Comparison of ENCODE assay signal across 24 mouse cellular contexts in the genomic region with DNA sequence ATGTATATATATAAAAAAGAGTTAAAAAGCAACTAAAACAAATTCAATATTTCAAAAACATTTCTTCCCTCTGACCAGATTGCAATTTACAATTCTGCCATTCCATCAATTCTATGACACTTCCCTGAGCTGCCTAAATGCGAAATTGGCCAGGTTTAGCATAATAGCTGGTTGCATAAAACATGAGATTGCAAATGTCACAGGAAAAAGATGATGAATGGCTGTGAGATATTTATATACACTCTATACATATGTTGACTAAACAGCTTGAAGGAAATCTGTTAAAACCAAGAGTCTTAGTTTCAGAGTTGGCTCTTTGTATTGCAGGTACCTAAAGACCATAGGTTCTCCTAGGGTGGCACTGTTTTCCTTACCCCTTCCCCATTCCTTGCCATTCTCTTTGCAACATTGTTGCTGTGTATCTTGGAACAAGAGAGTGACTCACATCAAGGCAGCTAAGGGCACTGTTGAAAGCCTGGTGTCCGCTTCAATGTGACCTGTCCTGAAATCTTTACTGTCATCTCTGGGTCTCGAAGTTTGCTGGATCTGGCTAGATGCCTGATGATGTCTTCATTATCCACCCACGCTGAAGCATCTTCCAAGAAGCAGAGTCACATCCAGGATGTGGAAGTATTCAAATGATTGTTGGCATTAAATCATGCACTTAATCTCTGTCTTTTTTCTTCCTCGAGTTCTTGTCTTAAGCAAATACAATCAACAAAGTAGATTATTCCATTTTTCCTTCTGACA.
DNase-seq lines count a peak whose midpoint lies in the region; ATAC-seq and TF ChIP-seq lines count a peak whose summit lies in the region.
"Had no signal": no experiment of that assay in that cellular context is flagged by ENCODE, and none has a peak within 500 bp of the region (broad histone marks: within the 10 kb centered on the region; RNA-seq: fewer than 3 reads in every experiment).

No protein-coding gene starts in this region.

- peak; percentile 89 for ATAC-seq in forebrain, embryonic 15.5 days (replicated peaks)
- ATAC-seq in forebrain, postnatal 0 days, result peak; percentile 94
- ATAC-seq in cerebellum, adult (ENCODE audit: insufficient number of reproducible peaks, low FRiP score, low TSS enrichment), result no peak
- ATAC-seq: activated CD4-positive, CD25-positive, alpha-beta regulatory T cell, adult 4 months; hindbrain, postnatal 0 days; Patski had no signal

- H3K27me3 ChIP-seq in forebrain, embryonic 15.5 days, result no peaks in the 10 kb centered on the region
- no peaks in the 10 kb centered on the region for H3K27me3 ChIP-seq in forebrain, embryonic 10.5 days (ENCODE audit: poor library complexity, severe bottlenecking)
- H3K27me3 ChIP-seq in forebrain, postnatal 0 days (ENCODE audit: insufficient read depth, low read length), result no peaks in the 10 kb centered on the region
- H3K27me3 ChIP-seq: CH12.LX; hindbrain, embryonic 12.5 days; Patski had no signal

- H3K4me1 ChIP-seq in forebrain, embryonic 15.5 days, result 0 out of 2 replicates have a peak, but pooled peaks cover 2% of the 10 kb centered on the region
- no peaks in the 10 kb centered on the region for H3K4me1 ChIP-seq in forebrain, embryonic 10.5 days
- H3K4me1 ChIP-seq in forebrain, postnatal 0 days (ENCODE audit: insufficient read depth), result no peaks in the 10 kb centered on the region
- H3K4me1 ChIP-seq: embryonic facial prominence, embryonic 10.5 days; heart, embryonic 10.5 days; hindbrain, embryonic 12.5 days had no signal

- H3K36me3 ChIP-seq in forebrain, embryonic 15.5 days, result no peaks in the 10 kb centered on the region
- H3K36me3 ChIP-seq in forebrain, embryonic 10.5 days (replicated peaks), result no peaks in the 10 kb centered on the region
- H3K36me3 ChIP-seq in forebrain, postnatal 0 days (ENCODE audit: insufficient read depth), result no peaks in the 10 kb centered on the region
- H3K36me3 ChIP-seq: embryonic facial prominence, embryonic 10.5 days; heart, embryonic 10.5 days; hindbrain, embryonic 12.5 days had no signal

- H3K9ac ChIP-seq in forebrain, embryonic 15.5 days (replicated peaks), result no peak overlapping the region
- no peak overlapping the region for H3K9ac ChIP-seq in forebrain, postnatal 0 days
- H3K9ac ChIP-seq: hindbrain, embryonic 12.5 days had no signal

- H3K4me3 ChIP-seq in forebrain, embryonic 15.5 days, result no peak overlapping the region
- no peak overlapping the region for H3K4me3 ChIP-seq in forebrain, embryonic 10.5 days
- no peak overlapping the region for H3K4me3 ChIP-seq in forebrain, postnatal 0 days (ENCODE audit: low read depth, low read length)
- H3K4me3 ChIP-seq: embryonic facial prominence, embryonic 10.5 days; gastrocnemius, adult 2 months; heart, embryonic 10.5 days; hindbrain, embryonic 12.5 days had no signal

- intact Hi-C loops in left cerebral cortex, postnatal 14 days (cut with DNase I), result no loop called here
- intact Hi-C loops in left cerebral cortex, postnatal 4 days (cut with DNase I), result no loop called here

- no peaks in the 10 kb centered on the region for H3K9me3 ChIP-seq in forebrain, embryonic 15.5 days
- no peaks in the 10 kb centered on the region for H3K9me3 ChIP-seq in forebrain, embryonic 10.5 days
- no peaks in the 10 kb centered on the region for H3K9me3 ChIP-seq in forebrain, postnatal 0 days (ENCODE audit: low read length)
- H3K9me3 ChIP-seq: embryonic facial prominence, embryonic 10.5 days; heart, embryonic 10.5 days; hindbrain, embryonic 12.5 days had no signal

- 72% methylated on average over 5 of the region's 5 CpGs for WGBS in forebrain, embryonic 15.5 days
- 85% methylated on average over 5 of the region's 5 CpGs for WGBS in forebrain, embryonic 10.5 days
- WGBS in forebrain, postnatal 0 days, result 69% methylated on average over 5 of the region's 5 CpGs

- no peak for TF ChIP-seq CTCF in forebrain, postnatal 0 days (IDR thresholded peaks at IDR 0.05; ENCODE audit: low read depth)

- H3K4me2 ChIP-seq in forebrain, embryonic 15.5 days (replicated peaks), result no peak overlapping the region
- H3K4me2 ChIP-seq in forebrain, postnatal 0 days (ENCODE audit: low read depth), result no peak overlapping the region
- H3K4me2 ChIP-seq: hindbrain, embryonic 12.5 days had no signal

- no peak for DNase-seq in forebrain, embryonic 10.5 days (ENCODE audit: extremely low spot score, low spot score)
- peak; percentile 11 to 49 for DNase-seq in left cerebral cortex, postnatal 14 days (ENCODE audit: low spot score in 2 of 2)
- DNase-seq in left cerebral cortex, postnatal 4 days, result no peak
- peak; percentile 55 for DNase-seq in brain, embryonic 18.5 days (ENCODE audit: low read depth, low spot score)
- peak; percentile 49 for DNase-seq in forebrain, postnatal 0 days
- no peak for DNase-seq in kidney, postnatal 36 days
- DNase-seq: adrenal gland, postnatal 25 days; cerebellum, adult 18-20 months; cerebellum, adult 9-11 months; cerebellum, postnatal 36 days; gastrocnemius, adult 2 months; gastrocnemius, postnatal 25 days; heart, postnatal 4 days; kidney, adult 11 months; kidney, adult 9 months had no signal

- H3K27ac ChIP-seq in forebrain, embryonic 15.5 days (replicated peaks), result no peak overlapping the region
- H3K27ac ChIP-seq in forebrain, embryonic 10.5 days, result no peak overlapping the region
- H3K27ac ChIP-seq in forebrain, postnatal 0 days (ENCODE audit: low read depth, low read length), result 0 out of 2 replicates have a peak overlapping the region, but pooled peaks have one; percentile 29
- H3K27ac ChIP-seq: embryonic facial prominence, embryonic 10.5 days; gastrocnemius, adult 2 months; heart, embryonic 10.5 days; hindbrain, embryonic 12.5 days; hindbrain, postnatal 0 days had no signal

Comparison
In these comparisons a context has a peak if more than half of its experiments do, and no peak if none do; other contexts are left out.
1. DNase-seq: peak in left cerebral cortex, postnatal 14 days (2 of 2), brain, embryonic 18.5 days (single experiment) and forebrain, postnatal 0 days (single experiment); none in forebrain, embryonic 10.5 days (single experiment), left cerebral cortex, postnatal 4 days (single experiment) and kidney, postnatal 36 days (0 of 2).